Mouse (Mus musculus): ENCODE measurements around the gene Zbtb22. TPM values are rescaled to one million over a fixed set of nuclear protein-coding genes. Genes with fewer than 3 reads are reported as not detected.

Gene Zbtb22
- polyA plus RNA-seq, 1 experiment from 2014 or later: 23.2 TPM

DNA sequence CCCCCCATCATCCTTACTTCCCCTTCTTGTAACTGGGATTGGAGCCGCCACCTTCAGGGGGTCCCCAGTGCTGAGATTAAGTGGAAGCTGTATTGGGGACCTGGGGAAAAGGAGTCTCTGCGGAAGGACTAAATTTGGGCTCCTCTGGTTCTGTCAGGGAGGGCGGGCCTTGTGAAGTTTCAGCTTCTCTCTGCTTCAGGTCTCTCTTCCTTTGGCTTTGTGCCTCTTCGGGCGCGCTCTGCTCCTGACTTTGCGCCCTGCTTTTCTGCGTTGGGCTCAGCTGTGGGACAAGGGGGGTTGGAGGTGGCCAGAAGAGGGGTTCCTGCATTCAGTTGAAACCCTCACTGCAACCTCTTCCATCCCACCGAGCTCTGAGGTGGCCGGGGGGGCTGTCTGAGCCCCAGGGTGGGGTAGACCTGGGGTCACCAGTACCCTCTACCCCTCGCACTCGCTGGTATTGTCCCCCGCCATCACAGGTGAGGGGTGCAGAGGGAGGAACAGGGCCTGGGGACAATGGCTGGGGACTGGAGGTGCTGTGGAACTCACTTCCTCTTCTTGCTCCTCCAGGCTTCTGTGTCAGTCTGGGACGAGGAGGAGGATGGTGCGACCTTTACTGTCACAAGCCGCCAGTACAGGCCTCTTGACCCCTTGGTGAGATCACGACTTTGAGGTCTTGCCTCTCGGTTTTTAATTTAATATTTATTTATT, 15.6 kb downstream of the Zbtb22 start:
- DNase-seq (ENCODE audit: extremely low spot score, low spot score): no peak
- H3K27ac ChIP-seq: peak overlapping the region; percentile 92
- peaks cover 4% of the 10 kb centered on the region; the same call in 1 of the 2 replicates for H3K27me3 ChIP-seq (ENCODE audit: poor library complexity, severe bottlenecking)
- H3K4me3 ChIP-seq: peak overlapping the region; percentile 98
- no peaks in the 10 kb centered on the region for H3K9me3 ChIP-seq
- peaks cover 48% of the 10 kb centered on the region for H3K4me1 ChIP-seq
- 33% methylated on average over 18 of the region's 18 CpGs for WGBS
- peaks cover 57% of the 10 kb centered on the region for H3K36me3 ChIP-seq (replicated peaks)

- H3K4me3 ChIP-seq: peak overlapping the region; percentile 23
- no peak for DNase-seq (ENCODE audit: extremely low spot score, low spot score)
- WGBS: 93% methylated on average over 11 of the region's 11 CpGs
- H3K27ac ChIP-seq: no peak overlapping the region
- peaks cover 4% of the 10 kb centered on the region; the same call in 1 of the 2 replicates for H3K27me3 ChIP-seq (ENCODE audit: poor library complexity, severe bottlenecking)
- peaks cover 48% of the 10 kb centered on the region for H3K4me1 ChIP-seq
- H3K9me3 ChIP-seq: no peaks in the 10 kb centered on the region
- peaks cover 57% of the 10 kb centered on the region for H3K36me3 ChIP-seq (replicated peaks)
Observed at GRCm38 (mm10) chr17:33931947-33932346, 16.2 kb downstream of the Zbtb22 start.

DNA sequence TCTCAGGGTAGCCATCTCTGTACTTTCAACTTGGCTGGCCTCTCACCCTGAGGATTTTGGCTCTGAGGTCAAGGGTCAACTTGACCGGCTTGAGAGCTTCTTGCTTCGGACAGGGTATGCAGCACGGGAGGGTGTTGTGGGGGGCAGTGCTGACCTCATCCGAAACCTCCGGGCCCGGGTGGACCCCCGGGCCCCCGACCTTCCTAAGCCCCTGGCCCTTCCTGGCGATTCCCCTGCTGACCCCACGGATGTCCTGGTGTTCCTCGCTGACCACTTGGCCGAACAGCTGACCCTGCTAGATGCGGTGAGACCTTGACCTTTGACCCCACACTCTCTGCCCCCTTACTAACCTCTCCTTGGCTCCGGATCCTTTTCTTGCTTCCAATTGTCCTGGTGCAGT, 16.7 kb downstream of the Zbtb22 start:
- WGBS: 92% methylated on average over 14 of the region's 14 CpGs
- Histone ChIP-seq H3K4me3 (peak overlapping the region; percentile 23), H3K27me3 (ENCODE audit: poor library complexity, severe bottlenecking) (peaks cover 4% of the 10 kb centered on the region; the same call in 1 of the 2 replicates), H3K36me3 (replicated peaks) (peaks cover 60% of the 10 kb centered on the region), H3K9me3 (no peaks in the 10 kb centered on the region), H3K27ac (no peak overlapping the region), H3K4me1 (peaks cover 48% of the 10 kb centered on the region)
- DNase-seq (ENCODE audit: extremely low spot score, low spot score): no peak

GRCm38 (mm10) chr17:33932970-33933369, 17.3 kb downstream of the Zbtb22 start:
- Histone ChIP-seq H3K36me3 (replicated peaks) (peaks cover 60% of the 10 kb centered on the region), H3K27ac (no peak overlapping the region), H3K9me3 (no peaks in the 10 kb centered on the region), H3K27me3 (ENCODE audit: poor library complexity, severe bottlenecking) (peaks cover 4% of the 10 kb centered on the region; the same call in 1 of the 2 replicates), H3K4me1 (peaks cover 43% of the 10 kb centered on the region), H3K4me3 (peak overlapping the region; percentile 23)
- WGBS: 91% methylated on average over 15 of the region's 15 CpGs
- DNase-seq (ENCODE audit: extremely low spot score, low spot score): no peak

GRCm38 (mm10) chr17:33935422-33936055, 19.8 kb downstream of the Zbtb22 start:
- H3K27ac ChIP-seq: no peak overlapping the region
- H3K27me3 ChIP-seq (ENCODE audit: poor library complexity, severe bottlenecking): peaks cover 4% of the 10 kb centered on the region; the same call in 1 of the 2 replicates
- 87% methylated on average over 21 of the region's 21 CpGs for WGBS
- H3K36me3 ChIP-seq (replicated peaks): peaks cover 71% of the 10 kb centered on the region
- peak overlapping the region; percentile 5; the same call in 1 of the 2 replicates for H3K4me3 ChIP-seq
- DNase-seq (ENCODE audit: extremely low spot score, low spot score): no peak
- H3K4me1 ChIP-seq: peaks cover 36% of the 10 kb centered on the region
- no peaks in the 10 kb centered on the region for H3K9me3 ChIP-seq

GRCm38 (mm10) chr17:33936993-33937392, 21.3 kb downstream of the Zbtb22 start:
- no peak for DNase-seq (ENCODE audit: extremely low spot score, low spot score)
- no peaks in the 10 kb centered on the region for H3K9me3 ChIP-seq
- no peak overlapping the region for H3K27ac ChIP-seq
- WGBS: 87% methylated on average over 15 of the region's 15 CpGs
- peaks cover 72% of the 10 kb centered on the region for H3K36me3 ChIP-seq (replicated peaks)
- peak overlapping the region; percentile 12; the same call in 1 of the 2 replicates for H3K4me3 ChIP-seq
- H3K27me3 ChIP-seq (ENCODE audit: poor library complexity, severe bottlenecking): no peaks in the 10 kb centered on the region
- H3K4me1 ChIP-seq: peaks cover 35% of the 10 kb centered on the region

DNA sequence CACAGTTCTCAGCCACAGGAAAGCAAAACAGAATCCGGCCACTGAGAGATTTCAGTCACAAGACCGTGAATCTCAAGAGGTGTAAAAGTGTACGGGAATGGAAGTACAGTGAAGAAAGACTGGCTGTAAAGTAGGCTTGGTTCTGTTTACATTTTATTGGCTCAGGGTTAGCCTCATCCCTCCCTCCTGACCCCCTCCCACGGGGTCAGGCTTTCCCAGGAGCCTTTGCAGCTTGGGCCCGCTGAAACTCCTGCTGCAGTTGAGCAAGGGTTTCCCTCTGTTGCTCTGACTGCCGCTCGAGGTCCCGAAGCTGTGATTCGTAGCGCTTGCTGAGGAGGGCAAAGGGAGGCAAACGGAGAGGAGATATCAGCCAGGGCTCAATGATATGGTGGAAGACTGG, 23.1 kb downstream of the Zbtb22 start:
- Histone ChIP-seq H3K27me3 (ENCODE audit: poor library complexity, severe bottlenecking) (no peaks in the 10 kb centered on the region), H3K27ac (no peak overlapping the region), H3K4me1 (peaks cover 26% of the 10 kb centered on the region), H3K36me3 (replicated peaks) (peaks cover 72% of the 10 kb centered on the region), H3K4me3 (peak overlapping the region; percentile 96), H3K9me3 (no peaks in the 10 kb centered on the region)
- 83% methylated on average over 11 of the region's 11 CpGs for WGBS
- DNase-seq (ENCODE audit: extremely low spot score, low spot score): no peak

DNA sequence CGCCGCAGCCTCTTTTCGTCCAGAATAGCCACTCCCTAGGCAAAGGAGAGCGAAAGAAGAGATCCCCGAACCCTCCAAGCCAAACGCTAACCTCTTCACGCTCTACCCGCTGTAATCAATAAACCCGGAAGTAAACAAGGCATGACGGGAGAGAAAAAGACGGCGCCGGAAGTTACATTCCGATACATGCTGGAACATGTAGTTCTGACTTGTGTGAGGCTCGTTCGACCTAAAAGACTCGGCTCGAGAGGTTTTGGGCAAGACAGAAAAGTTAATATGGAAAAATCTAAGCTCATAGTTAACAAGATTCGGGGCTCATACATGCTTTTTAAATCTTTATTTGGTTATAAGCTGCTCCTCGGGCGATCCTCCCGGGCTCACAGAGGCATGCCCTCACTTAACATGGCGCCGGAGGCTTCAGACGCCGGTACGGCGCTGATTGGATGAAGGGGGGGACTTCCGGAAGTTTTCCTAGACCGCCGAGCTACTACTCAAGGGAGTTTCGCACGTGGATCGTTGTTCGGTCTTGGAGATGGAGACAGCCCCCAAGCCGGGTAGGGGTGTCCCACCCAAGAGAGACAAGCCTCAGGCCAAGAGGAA, 24.6 kb downstream of the Zbtb22 start, which contains the start of the genes Pfdn6 and Wdr46:
Gene Pfdn6 (minus strand): TSS at position 138 of the 600 bp plus-strand sequence.
Gene Wdr46 (plus strand): TSS at position 455 of the 600 bp plus-strand sequence.
- Histone ChIP-seq H3K27ac (peak within 1 kb of the TSS; percentile 89), H3K4me1 (peaks cover 26% of the 10 kb centered on the region), H3K27me3 (ENCODE audit: poor library complexity, severe bottlenecking) (no peaks in the 10 kb centered on the region), H3K9me3 (no peaks in the 10 kb centered on the region), H3K36me3 (replicated peaks) (peaks cover 72% of the 10 kb centered on the region), H3K4me3 (peak within 1 kb of the TSS; percentile 96)
- under 1% methylated on average over 36 of the region's 36 CpGs for WGBS
- DNase-seq (ENCODE audit: extremely low spot score, low spot score): peak; percentile 89

DNA sequence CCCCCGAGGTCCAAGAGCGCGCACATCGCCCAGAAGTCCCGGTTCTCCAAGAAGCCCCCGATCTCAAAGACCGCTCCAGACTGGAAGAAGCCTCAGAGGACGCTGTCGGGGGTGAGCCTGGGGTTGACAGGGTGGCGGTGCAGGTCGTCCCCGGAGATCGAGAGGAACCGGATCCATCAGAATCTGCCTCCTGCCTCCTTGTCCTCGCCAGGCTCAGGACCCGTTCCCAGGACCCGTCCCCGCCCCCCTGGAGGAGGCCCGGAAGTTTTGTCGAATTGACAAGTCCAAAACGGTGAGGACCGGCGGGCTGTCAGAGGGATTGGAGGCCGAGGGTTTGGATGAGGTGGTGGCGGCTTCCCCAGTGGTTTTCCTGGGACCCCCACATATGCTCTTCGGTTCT, 25.3 kb downstream of the Zbtb22 start:
- H3K4me3 ChIP-seq: peak overlapping the region; percentile 96
- WGBS: 3% methylated on average over 26 of the region's 26 CpGs
- peaks cover 72% of the 10 kb centered on the region for H3K36me3 ChIP-seq (replicated peaks)
- no peaks in the 10 kb centered on the region for H3K9me3 ChIP-seq
- no peak for DNase-seq (ENCODE audit: extremely low spot score, low spot score)
- no peaks in the 10 kb centered on the region for H3K27me3 ChIP-seq (ENCODE audit: poor library complexity, severe bottlenecking)
- H3K4me1 ChIP-seq: peaks cover 26% of the 10 kb centered on the region
- H3K27ac ChIP-seq: peak overlapping the region; percentile 89

DNA sequence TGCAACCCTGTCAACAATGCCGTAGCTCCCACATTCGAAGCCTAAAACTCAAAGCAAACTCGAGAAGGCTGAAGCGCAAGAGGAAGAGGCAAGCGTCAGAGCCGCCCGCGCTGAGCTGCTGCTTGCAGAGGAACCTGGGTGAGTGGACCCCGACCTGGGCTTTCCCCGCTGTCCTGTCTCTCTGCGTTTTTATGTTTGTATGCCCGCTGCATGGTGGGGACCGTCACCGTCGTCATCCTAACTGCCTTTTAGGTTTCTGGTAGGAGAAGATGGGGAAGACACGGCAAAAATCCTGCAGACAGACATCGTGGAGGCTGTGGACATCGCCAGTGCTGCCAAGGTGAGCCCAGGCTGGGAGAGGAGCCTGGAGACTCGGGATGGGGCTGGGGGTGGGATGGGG, 25.7 kb downstream of the Zbtb22 start:
- 63% methylated on average over 19 of the region's 19 CpGs for WGBS
- H3K27me3 ChIP-seq (ENCODE audit: poor library complexity, severe bottlenecking): no peaks in the 10 kb centered on the region
- no peak for DNase-seq (ENCODE audit: extremely low spot score, low spot score)
- peaks cover 26% of the 10 kb centered on the region for H3K4me1 ChIP-seq
- peak overlapping the region; percentile 96 for H3K4me3 ChIP-seq
- no peaks in the 10 kb centered on the region for H3K9me3 ChIP-seq
- peaks cover 72% of the 10 kb centered on the region for H3K36me3 ChIP-seq (replicated peaks)
- H3K27ac ChIP-seq: peak overlapping the region; percentile 89; the same call in 1 of the 2 replicates

- DNase-seq (ENCODE audit: extremely low spot score, low spot score): no peak
- Histone ChIP-seq H3K4me1 (peaks cover 26% of the 10 kb centered on the region), H3K4me3 (no peak overlapping the region), H3K27me3 (ENCODE audit: poor library complexity, severe bottlenecking) (no peaks in the 10 kb centered on the region), H3K36me3 (replicated peaks) (peaks cover 72% of the 10 kb centered on the region), H3K27ac (no peak overlapping the region), H3K9me3 (no peaks in the 10 kb centered on the region)
- WGBS: 95% methylated on average over 15 of the region's 15 CpGs
Observed at GRCm38 (mm10) chr17:33943454-33943853, 27.8 kb downstream of the Zbtb22 start.

DNA sequence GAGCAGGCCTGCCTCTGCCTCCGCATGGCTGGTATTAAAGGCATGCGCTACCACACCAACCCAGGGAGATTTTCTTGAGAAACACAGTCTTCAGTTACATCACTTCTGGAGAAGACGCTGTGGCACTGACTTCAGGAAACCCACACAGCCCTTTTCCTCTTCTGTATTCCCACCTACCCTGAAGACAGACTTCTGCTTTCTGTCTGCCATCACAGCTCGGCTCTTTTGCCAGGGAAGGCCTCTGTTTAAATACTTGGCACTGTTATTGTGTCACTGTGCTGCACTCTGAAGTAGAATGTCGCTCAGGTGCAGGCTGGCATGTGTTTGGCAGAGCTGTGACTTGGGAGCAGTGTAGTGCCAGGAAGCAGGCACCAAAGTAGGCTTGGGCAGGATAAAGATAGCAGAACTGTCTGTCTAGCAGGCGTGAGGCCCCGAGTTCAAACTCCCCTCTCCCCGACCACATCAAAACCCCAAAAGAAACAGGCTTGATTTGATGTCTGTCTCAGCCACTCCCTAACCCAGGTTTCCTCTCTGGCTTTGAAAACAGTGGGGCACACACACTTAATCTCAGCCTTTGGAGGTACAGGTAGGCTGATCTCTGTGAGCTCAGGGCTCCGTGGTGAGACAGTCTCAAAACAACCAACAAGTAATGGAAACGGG, 31.9 kb downstream of the Zbtb22 start:
- Histone ChIP-seq H3K27me3 (ENCODE audit: poor library complexity, severe bottlenecking) (no peaks in the 10 kb centered on the region), H3K27ac (no peak overlapping the region), H3K4me1 (peaks cover 26% of the 10 kb centered on the region), H3K9me3 (no peaks in the 10 kb centered on the region), H3K4me3 (0 out of 2 replicates have a peak overlapping the region, but pooled peaks have one; percentile 10), H3K36me3 (replicated peaks) (peaks cover 98% of the 10 kb centered on the region)
- no peak for DNase-seq (ENCODE audit: extremely low spot score, low spot score)
- 93% methylated on average over 10 of the region's 10 CpGs for WGBS

Measured in forebrain, embryonic 10.5 days (tissue).